Mouse (Mus musculus) brain, adult 2 months (tissue): ENCODE data around the gene Aplnr.

Experiments used
- DNase-seq: peaks from one replicate; pipeline ENCODE4 v3.0.0; 2011; ENCODE audit warnings: low read depth, low spot score

Aplnr gene

GRCm38 (mm10) chr2:85136831-85137520, 951 bp downstream of the Aplnr start:
- DNase-seq: no peak

- DNase-seq: no peak
Measured at GRCm38 (mm10) chr2:85137601-85138140, 1.6 kb downstream of the Aplnr start.

GRCm38 (mm10) chr2:85138143-85138542, 2.1 kb downstream of the Aplnr start:
- no peak for DNase-seq

- no peak for DNase-seq
Measured at GRCm38 (mm10) chr2:85139393-85139792, 3.4 kb downstream of the Aplnr start.

- no peak for DNase-seq
Measured at GRCm38 (mm10) chr2:85139846-85140245, 3.8 kb downstream of the Aplnr start.

- peak; percentile 23 for DNase-seq
Measured at GRCm38 (mm10) chr2:85140833-85141232, 4.8 kb downstream of the Aplnr start.

- DNase-seq: no peak
Measured at GRCm38 (mm10) chr2:85144908-85145307, 8.9 kb downstream of the Aplnr start.

GRCm38 (mm10) chr2:85145346-85145745, 9.3 kb downstream of the Aplnr start:
- DNase-seq: peak; percentile 36

- DNase-seq: peak; percentile 44
Measured at GRCm38 (mm10) chr2:85147481-85147880, 11.5 kb downstream of the Aplnr start.

- no peak for DNase-seq
Measured at GRCm38 (mm10) chr2:85150373-85150772, 14.3 kb downstream of the Aplnr start.

- DNase-seq: peak; percentile 81
Measured at GRCm38 (mm10) chr2:85151233-85151632, 15.2 kb downstream of the Aplnr start.

GRCm38 (mm10) chr2:85155334-85155733, 19.3 kb downstream of the Aplnr start:
- DNase-seq: no peak

GRCm38 (mm10) chr2:85156136-85156535, 20.1 kb downstream of the Aplnr start:
- DNase-seq: no peak

- DNase-seq: no peak
Measured at GRCm38 (mm10) chr2:85157382-85157781, 21.4 kb downstream of the Aplnr start.

GRCm38 (mm10) chr2:85160901-85161637, 25.0 kb downstream of the Aplnr start:
- no peak for DNase-seq

GRCm38 (mm10) chr2:85161638-85162093, 25.6 kb downstream of the Aplnr start:
- DNase-seq: no peak

GRCm38 (mm10) chr2:85163311-85164047, 27.5 kb downstream of the Aplnr start:
- no peak for DNase-seq

- no peak for DNase-seq
Measured at GRCm38 (mm10) chr2:85167624-85168023, 31.6 kb downstream of the Aplnr start.

- DNase-seq: no peak
Measured at GRCm38 (mm10) chr2:85168327-85168726, 32.3 kb downstream of the Aplnr start.

GRCm38 (mm10) chr2:85172071-85172762, 36.2 kb downstream of the Aplnr start:
- DNase-seq: no peak

GRCm38 (mm10) chr2:85172763-85173103, 36.7 kb downstream of the Aplnr start:
- DNase-seq: no peak

- DNase-seq: no peak
Measured at GRCm38 (mm10) chr2:85173545-85173944, 37.5 kb downstream of the Aplnr start.
